Mouse (Mus musculus) heart, adult 18-20 months (tissue): ENCODE measurements at regions not wholly inside any gene's neighbourhood (a gene's known extent, or its start where the extent isn't known, plus 50 kb on each side); places are given as distances from the start of the nearest gene placed in this dataset.

Experiments used
- DNase-seq, 2 experiments: peaks; one replicate each; pipeline ENCODE4 v3.0.0; 2021 to 2022; ENCODE audit warnings: mixed read lengths in 1 of 2

GRCm38 (mm10) chr12:51018185-51018584 lies 329.7 kb upstream of the G2e3 start:
- no peak for DNase-seq

DNA sequence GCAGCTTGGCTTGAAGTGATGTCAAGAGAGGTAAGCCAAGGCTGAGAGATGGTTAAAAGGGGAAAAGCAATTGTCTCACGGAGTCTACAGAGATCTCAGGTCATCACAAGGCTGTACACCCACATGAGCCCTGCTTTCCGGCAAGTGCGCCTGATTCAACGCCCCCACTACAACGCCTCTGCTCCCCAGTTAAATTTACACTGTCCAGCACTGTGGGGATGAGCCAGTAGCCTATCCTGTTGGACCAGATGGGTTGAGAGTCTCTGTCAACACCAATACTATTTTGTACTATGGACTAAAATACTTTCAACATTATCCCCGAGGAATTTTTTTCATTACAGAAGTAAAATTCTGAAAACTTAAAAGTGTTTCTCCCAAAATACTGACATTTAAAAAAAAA lies 331.8 kb upstream of the G2e3 start:
- no peak for DNase-seq

DNA sequence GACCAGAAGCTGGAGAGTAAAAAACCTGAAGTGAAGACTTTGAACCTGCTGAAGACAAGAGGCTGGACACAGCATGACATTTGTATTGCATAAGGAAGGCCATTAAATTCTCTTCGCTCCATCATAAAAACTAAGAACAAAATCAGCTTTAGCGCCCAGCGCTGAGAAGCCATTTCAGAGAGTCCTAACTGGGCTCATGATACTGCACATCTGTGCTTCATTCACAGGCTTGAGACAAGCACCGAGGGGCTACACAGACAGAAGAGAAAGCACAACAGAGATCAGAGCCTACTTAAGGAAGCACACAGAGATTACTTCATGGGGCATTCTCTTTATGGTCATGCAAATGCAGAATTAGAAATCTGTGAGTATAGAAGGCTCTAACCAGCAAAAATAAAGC lies 338.2 kb upstream of the G2e3 start:
- DNase-seq = no peak

- DNase-seq = no peak
Measured at GRCm38 (mm10) chr12:51001722-51002592, 345.9 kb upstream of the G2e3 start.

GRCm38 (mm10) chr12:51001096-51001495 lies 346.8 kb upstream of the G2e3 start:
- DNase-seq = no peak

- DNase-seq = no peak
Measured at GRCm38 (mm10) chr12:51000281-51001075, 347.4 kb upstream of the G2e3 start.

- DNase-seq = peak in 1 of 2 experiments; percentile 7
Measured at GRCm38 (mm10) chr12:50999295-51000237, 348.3 kb upstream of the G2e3 start.

DNA sequence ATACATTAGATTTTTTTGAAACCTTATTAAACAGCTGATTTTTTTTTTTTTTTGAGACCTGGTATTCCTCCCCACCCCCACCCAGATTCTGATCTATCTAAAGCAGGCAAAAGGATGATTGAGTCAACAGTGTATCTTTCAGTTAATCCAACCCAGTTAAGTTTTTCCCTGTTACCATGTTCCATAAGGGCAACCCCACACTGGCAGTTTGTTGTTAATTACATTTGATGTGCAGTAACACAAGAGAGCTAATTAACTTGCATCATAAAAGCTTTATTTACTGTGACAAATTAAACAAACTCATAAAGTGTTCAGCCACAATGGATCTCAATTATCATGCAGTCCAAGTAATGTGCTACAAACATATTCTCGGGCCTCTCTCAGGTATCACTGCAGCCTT lies 346.8 kb upstream of the Prkd1 start:
- DNase-seq = no peak

DNA sequence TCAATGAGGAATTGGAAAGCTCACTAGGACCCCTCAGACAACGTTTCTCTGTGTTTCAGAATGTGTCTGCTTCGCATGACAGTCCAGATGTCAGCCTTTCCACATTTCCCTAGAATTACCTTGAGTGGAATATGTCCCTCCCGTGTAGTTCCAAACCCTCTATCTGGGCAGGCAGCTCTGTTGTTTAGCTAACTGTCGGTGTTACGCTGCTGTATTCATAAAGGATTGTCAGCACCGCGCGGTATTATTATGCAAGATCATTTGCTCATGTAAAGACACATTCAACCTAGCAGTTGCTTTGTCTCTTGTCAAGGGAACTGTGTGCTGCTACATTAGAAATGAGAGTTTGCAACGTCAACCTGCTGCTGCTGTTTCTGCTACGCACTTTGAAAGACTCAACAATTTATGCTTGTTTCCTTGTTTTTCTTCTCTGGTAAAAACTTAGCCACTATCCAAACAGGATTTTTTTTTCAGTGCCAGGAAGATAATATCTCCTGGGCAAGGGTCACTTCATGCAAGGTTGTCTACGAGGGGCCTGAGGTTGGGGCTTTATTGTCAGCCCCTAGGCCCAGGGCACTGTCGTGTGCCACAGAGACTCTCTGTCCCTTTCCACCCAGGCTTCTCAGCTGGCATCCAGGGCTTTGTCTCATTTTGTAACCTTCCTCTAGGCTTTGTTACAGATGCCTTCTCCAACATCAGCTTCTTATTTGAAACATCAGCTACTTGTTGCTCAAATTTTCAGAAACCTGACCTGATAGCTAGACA lies 340.8 kb upstream of the Prkd1 start:
- no peak for DNase-seq

DNA sequence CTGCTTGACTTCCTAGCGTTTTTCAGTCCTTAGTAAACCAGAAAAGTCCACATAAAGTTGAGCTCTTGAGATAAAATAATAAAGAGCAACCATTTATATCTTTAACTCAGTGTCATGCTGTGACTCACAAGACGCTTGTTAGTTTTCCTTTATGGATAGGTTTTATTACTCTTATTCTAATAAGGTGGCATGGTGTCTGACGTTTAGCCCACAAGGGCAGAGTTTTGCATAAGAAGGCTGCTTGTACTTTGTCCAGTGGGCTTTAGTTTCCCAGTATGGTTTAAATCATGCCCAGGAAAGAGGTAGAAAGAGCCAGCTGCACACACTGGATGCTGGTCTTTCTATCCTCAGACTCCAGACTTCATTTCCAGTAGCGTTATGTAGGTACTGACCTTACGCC lies 332.4 kb upstream of the Prkd1 start:
- no peak for DNase-seq

GRCm38 (mm10) chr12:50980800-50981199 lies 331.9 kb upstream of the Prkd1 start:
- DNase-seq = no peak

- DNase-seq = no peak
Measured at GRCm38 (mm10) chr12:50970759-50971122, 321.8 kb upstream of the Prkd1 start.

GRCm38 (mm10) chr12:50969887-50970758 lies 321.2 kb upstream of the Prkd1 start:
- DNase-seq = no peak

GRCm38 (mm10) chr12:50969402-50969801 lies 320.5 kb upstream of the Prkd1 start:
- no peak for DNase-seq

DNA sequence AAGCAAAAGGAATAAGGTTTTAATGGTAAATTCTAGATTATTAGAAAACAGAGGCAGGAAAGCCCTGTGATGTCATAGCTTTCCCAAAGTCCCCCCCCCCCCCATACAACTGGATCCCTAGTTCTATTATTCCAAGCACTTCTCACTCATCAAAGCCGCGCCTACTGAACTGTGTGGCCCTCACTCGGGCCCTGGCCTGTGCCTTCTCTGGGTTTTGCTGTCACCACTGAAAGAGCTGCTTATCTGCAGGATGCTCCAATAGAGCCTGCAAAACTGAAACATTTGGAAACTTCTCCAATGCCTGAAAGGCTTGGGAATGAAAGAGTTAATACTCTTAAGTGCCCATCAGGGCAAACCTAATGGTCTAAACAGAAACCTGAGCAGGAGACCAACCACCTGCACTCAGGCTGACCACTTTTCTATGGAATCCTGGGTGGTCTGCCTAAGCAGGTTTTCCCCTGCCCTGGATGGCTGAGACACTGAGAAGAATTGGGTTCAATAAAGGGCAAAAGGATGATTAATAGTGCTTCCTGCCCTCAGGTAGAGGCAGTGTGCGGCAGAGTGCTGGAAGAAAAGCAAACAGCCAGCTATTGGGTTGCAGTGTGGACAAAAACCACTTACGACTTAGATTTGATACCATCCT lies 318.4 kb upstream of the Prkd1 start:
- no peak for DNase-seq

DNA sequence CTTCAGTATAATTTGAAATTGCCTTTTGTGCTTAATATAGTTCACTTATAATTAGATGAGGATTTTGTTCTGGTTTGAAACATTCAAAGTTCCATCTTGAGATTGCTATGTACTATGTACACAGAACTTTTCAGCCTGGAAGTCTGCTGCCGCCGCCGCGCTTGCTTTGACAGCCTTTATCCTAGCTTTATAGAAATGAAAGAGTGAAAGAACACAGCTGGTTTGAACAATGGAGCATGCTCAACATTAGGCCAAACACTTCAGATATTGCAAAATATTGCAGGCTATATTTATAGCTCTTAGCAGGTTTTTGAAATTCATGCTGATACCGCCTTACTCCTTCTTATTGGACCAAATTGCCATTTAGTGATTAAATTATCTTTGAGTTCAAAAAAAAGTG lies 305.1 kb upstream of the Prkd1 start:
- DNase-seq = no peak

GRCm38 (mm10) chr12:50947035-50947434 lies 298.1 kb upstream of the Prkd1 start:
- DNase-seq = no peak

DNA sequence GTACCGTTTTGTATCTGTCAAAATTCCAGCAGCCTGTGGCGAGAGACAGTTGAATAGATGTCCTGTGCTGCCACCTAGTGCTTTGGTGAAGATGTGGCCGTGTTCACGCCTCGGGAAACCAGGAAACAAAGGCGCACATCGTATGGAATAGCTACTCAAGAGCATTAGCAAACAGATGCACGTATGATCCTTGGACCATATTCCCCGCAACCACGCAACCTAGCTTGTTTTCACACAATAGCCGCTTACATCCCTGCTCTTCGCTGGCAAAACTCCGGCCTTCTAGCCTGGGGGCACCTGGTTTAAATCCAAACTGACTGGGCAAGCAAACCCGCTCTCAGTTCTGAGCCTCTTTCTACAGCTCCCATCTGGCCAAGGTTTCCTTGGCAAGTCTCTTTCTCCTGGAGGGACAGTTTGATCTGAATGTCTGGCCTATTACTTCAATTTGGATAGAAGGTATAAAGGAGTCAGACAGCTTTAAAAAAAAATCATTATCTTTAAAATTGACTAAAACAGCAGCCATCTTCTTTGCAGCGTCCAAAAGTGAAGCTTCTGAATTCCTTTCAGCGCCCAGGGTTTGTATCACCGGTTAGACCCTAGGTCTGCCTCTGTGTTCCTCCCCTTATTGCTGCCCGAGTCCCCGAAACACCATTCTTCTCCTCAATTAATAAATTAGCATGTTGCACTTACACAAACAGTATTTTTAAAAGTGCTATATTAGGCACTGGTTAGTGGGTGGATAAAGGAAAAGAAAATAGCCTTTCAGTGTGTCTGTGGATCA lies 295.0 kb upstream of the Prkd1 start:
- peak; percentile 1 to 50 for DNase-seq

DNA sequence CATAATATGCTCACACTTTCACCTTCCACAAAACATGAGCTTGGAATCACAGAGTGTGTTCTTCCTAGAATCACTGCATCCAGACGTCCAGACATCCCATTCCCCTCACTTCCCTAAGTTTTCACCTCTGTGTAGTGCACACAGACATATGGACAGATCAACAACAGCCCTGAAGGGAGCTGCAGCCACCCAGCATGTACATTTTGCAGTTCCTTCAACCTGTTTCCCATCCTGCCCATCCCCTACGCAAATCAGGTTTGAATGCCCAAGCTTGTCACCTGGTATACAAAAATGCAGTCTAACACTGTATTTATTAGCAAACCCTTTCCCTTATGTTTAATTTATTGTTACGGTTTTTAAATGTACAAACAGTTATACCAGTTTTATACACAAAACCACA lies 294.4 kb upstream of the Prkd1 start:
- DNase-seq = no peak
